Mouse (Mus musculus) G1E (cell line): ENCODE data around the gene Rnf123.

Experiments used
- CTCF ChIP-seq: IDR thresholded peaks from 2 replicates; pipeline ENCODE4 v1.5.1; 2012; ENCODE audit warnings: low read depth, low read length, inconsistent platforms, mixed read lengths
- GATA1 ChIP-seq: IDR thresholded peaks from 2 replicates; pipeline ENCODE4 v1.6.1; 2012; ENCODE audit warnings: borderline replicate concordance, low read length, inconsistent platforms, mixed read lengths
- GATA2 ChIP-seq: IDR thresholded peaks from 2 replicates; pipeline ENCODE4 v1.6.1; 2012; ENCODE audit warnings: low read depth, low read length, inconsistent platforms, borderline replicate concordance
- POLR2AphosphoS5 ChIP-seq: IDR thresholded peaks from 2 replicates; pipeline ENCODE4 v1.6.1; 2012; ENCODE audit warnings: low read depth, low read length, inconsistent platforms; ENCODE audit not compliant: insufficient replicate concordance
- TAL1 ChIP-seq: conservative IDR thresholded peaks from 2 replicates; pipeline ENCODE4 v1.6.1; 2012; ENCODE audit warnings: low read depth, low read length, inconsistent platforms, mixed read lengths

GRCm38 (mm10) chr9:108071801-108072200, 11.3 kb downstream of the Rnf123 start:
- no peak for TF ChIP-seq CTCF
- no peak for TF ChIP-seq GATA1
- TF ChIP-seq POLR2AphosphoS5, result no peak
- TF ChIP-seq TAL1, result no peak
- no peak for TF ChIP-seq GATA2
